Mouse (Mus musculus) large intestine, adult 2 months (tissue): ENCODE data around the gene Styx. TPM values are rescaled to one million over a fixed set of nuclear protein-coding genes. Genes with fewer than 3 reads are reported as not detected.

Experiments
- DNase-seq: peaks from one replicate; pipeline ENCODE4 v3.0.0-alpha.2; 2012; ENCODE audit warnings: low read depth, low spot score
- WGBS: fragments of 180-500 bp; shearing (Covaris S2); methylation state at CpG from one replicate; pipeline ENCODE4 v1.1.7; 2018; 5-methylcytosine and 5-hydroxymethylcytosine counted together
- polyA plus RNA-seq: library from polyadenylated mRNA; depleted of rRNA; stranded (reverse); fragments of >200 nt; gene quantifications from 2 replicates; pipeline ENCODE4 v1.2.3, GENCODE M21; 2012

Gene Styx
- polyA plus RNA-seq, 1 experiment, result 1.5 TPM

- DNase-seq, result no peak
- WGBS, result 75% methylated on average over 4 of the region's 4 CpGs
Measured at GRCm38 (mm10) chr14:45432003-45432402, 81.1 kb downstream of the Styx start.

- WGBS, result 63% methylated on average over 6 of the region's 6 CpGs
- DNase-seq, result no peak
Measured at GRCm38 (mm10) chr14:45434220-45434619, 83.3 kb downstream of the Styx start.

- WGBS, result 68% methylated on average over 19 of the region's 19 CpGs
- DNase-seq, result no peak
Measured at GRCm38 (mm10) chr14:45438250-45438930, 87.5 kb downstream of the Styx start.

- no peak for DNase-seq
- WGBS, result 75% methylated on average over 2 of the region's 2 CpGs
Measured at GRCm38 (mm10) chr14:45438931-45439275, 88.0 kb downstream of the Styx start.

DNA sequence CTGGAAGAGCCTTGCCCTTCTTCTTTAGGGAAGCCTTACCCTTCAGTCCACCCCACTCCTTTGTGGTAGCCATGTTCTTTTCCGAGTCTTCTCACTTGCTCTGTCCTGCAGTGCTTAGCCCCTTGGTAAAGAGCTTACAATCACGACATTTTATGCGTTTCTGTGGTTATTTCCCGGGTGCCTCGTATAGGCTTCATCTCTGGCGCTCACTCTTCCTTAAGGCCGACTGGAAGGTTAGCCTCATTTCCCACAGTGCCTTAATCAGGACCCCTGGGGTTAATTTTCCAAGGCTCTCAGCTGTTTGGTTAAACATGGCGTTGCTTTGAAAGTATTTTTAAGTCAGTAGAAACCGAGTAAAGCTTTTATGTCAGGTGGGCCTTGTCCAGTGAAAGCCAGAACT is 88.5 kb downstream of the Styx start:
- 85% methylated on average over 9 of the region's 9 CpGs for WGBS
- no peak for DNase-seq

DNA sequence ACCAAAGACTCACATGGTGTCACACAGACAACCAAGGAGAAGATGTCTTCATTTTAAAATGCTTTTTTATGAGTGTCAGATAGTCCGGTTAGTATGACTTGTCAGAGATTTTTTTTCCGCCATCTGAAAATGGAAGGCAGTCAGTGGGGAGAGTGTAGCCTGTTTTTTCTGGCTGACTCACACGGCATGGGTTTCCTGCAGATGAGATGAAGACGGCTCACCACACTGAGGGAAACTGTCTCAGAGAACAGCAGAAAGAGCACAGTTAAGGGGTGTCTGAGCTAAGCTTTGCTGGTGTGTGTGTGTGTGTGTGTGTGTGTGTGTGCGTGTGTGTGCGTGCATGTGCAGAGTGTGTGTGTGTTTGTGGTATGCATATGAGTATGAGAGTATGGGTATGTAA is 90.4 kb downstream of the Styx start:
- 77% methylated on average over 6 of the region's 6 CpGs for WGBS

DNA sequence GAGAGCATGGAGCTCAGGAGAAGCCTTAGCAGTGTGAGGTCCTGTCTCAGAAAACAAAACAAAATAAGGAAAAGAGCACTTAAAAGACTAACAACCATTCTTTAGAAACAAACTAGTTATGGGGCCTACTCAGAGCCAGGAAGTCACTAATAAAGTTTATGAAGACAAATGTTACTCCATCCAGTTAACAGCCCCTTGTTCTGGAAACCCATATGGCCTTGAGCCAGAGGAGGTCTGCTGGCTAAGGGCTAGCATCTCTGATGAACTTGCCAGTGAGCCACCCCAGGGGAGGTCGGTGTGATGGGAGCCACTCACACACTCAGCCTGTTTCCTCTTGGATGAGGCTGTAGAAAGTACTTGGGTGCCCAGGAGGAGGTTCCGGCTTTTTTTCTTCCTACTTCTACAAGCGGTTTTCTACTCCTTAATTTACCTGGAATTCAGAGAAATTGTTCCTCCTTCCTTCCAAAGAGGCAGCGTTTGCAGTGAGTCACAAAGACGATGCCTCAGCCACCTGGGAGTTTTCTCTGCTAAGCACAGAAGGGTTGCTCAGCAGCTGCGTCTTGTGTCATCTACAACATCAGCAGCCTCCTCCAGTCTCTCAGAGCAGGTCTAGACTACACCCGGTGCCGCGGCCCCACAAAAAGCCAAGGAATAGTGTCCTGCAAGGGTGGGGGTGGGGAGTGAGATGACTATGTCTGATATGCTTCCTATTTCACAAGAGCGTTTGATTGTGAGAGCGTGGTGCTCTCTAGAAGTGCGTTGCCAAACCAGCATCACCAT is 92.1 kb downstream of the Styx start:
- DNase-seq, result no peak
- WGBS, result 48% methylated on average over 12 of the region's 12 CpGs

More for the DNA sequence above, 90.4 kb downstream of the Styx start:
- DNase-seq, result no peak

DNA sequence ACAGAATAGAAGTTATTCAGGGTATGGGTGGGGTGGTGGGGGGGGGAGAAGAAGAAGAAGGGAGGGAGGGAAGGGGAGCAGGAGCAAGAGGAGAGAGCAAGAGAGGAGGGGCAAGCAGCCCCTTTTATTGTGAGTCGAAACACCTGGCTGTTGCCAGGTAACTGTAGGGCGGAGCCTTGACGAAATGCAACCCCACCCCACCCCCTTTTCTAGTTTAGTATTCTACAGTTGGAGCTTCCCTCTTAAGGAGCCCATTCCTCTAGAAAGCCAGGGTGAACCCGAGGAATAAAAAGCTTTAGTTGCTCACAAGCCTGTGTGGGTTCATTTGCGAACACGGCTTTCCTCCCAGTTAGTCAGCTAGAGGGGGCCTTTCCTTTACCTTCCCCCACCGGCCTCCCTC is 94.0 kb downstream of the Styx start:
- no peak for DNase-seq
- 59% methylated on average over 7 of the region's 7 CpGs for WGBS

DNA sequence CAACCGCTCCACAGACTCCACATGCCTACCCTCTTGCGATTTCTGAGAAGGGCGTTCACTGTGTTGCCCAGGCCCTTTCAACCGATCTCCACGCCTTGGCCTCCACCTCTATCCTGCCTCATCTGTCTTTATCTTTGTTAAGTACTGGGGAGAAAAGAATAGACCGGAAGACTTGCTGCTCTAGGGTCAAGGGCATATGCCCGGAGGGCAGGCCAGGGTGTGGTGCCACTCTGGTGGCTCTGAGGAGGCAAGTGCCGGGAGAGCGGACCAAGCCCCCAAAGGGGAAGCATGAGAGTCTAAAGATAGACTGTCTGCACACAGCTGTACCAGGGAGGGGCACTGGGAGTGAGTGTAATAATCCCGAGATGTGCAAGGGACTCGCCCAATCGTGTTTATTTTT is 94.6 kb downstream of the Styx start:
- DNase-seq, result no peak

DNA sequence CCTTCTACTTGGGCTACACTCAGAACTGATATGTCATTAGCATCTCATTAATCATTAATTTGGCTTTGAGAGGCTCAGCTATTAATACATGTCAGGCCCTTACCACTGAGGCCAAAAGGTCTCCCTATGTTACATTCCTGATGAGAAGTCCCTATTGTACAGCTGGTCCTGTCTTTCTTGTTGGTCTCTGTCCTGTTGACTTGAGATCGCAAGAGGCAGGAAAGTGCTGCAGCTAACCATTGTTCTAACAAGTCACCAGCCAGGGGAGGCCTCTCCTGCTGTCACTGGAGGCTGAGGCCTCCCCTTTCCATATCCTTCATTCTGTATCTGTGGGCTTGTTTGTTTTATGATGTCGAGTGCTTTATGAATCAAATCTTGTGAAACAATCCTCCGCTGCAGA is 95.9 kb downstream of the Styx start:
- WGBS, result 73% methylated on average over 3 of the region's 3 CpGs
- DNase-seq, result no peak

More for the DNA sequence above, 94.6 kb downstream of the Styx start:
- 44% methylated on average over 12 of the region's 12 CpGs for WGBS

DNA sequence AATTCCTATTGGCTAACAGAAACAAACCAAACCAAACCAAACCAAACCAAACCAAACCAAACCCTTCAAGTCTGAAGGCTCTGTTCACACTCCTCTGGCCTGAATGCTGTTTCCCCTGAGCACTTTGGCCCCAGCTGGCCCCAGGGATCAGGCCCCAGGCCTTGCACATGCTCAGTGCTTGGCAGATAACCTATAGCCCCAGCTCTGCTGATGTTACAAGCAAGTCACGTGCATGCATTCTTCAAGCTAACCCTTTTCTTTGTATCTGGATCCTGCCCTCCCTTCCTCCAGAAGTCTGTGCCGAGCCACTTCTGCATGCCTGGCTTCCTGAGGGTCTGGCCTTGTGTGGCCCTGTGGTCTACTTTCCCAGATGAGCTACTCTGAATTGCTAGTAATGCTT is 100.2 kb downstream of the Styx start:
- no peak for DNase-seq
- 77% methylated on average over 2 of the region's 2 CpGs for WGBS

GRCm38 (mm10) chr14:45452148-45452547 is 101.3 kb downstream of the Styx start:
- no peak for DNase-seq
- WGBS, result 36% methylated on average over 4 of the region's 4 CpGs

GRCm38 (mm10) chr14:45452861-45453512 is 102.1 kb downstream of the Styx start:
- no peak for DNase-seq
- WGBS, result 19% methylated on average over 11 of the region's 11 CpGs

DNA sequence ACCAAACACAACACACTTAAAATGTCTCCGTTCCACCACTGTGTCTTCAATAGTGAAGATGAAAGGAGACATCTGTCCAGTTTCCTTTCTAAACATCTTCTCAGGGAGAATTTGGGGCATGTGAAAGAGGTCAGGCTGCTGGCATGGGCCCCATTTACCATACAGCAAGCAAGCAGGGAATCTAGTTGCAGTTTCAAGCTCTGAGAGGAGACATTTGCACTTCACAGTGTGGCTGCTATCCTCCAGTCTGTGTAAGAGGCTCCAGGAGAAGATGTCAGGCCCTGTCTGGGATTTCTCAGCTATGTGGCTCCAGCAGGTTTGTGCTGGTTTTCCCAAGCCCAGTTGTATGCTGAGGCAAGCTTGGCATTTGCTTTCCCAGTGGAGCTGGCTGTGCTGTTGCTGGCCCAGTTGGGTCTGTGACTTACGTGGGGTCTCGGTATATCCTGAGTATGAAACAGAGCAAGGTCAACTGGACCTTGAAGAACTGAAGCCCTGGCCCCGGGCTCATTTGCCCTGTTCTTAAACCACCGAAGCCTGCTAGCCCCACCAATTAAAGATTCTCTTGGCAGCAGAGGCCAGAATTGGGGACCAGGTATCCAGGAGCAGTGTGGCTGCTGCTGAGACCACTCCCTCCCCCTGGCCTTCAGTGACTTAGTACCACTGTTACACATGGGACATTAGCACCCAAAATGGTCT is 102.8 kb downstream of the Styx start:
- WGBS, result 62% methylated on average over 5 of the region's 5 CpGs
- no peak for DNase-seq

DNA sequence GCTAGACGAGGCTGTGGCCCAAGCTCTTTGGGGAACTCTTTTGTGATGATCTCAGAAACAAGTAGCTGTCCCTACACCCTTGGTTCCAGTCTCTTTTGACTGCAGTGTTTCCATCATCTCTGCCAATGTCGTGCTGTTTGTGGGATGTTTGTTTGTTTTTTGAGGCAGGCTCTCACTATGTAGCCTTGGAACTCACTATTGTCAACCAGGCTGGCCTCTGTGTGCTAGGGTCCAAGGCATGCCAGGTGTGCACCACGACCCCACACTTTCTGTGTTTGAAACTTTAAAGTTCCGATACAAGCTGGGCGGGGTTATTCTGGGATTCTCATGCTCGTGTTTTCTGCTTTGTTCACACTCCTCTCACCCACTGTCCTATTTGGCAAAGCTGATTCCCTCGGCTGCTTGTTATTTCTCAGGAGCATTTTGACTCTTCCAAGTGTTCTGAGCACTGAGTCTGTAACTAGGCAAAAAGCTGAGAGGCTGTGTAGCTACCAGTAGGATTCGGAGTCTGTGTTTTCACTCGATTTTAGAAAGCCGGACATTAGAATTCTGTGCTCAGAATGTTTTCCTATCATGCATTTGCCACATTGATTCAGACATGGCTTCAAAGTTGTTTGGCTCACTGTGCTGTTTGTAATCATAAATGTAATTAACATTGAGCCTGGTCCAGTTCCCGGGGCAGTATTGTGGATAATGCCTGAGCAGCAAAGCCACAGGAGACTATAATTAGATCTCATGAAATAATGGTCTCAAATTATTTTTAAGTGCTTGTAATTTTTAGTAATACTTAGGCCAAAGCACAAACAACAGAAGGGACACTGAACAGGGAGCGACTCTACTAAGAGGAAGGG is 105.0 kb downstream of the Styx start:
- 62% methylated on average over 12 of the region's 12 CpGs for WGBS

DNA sequence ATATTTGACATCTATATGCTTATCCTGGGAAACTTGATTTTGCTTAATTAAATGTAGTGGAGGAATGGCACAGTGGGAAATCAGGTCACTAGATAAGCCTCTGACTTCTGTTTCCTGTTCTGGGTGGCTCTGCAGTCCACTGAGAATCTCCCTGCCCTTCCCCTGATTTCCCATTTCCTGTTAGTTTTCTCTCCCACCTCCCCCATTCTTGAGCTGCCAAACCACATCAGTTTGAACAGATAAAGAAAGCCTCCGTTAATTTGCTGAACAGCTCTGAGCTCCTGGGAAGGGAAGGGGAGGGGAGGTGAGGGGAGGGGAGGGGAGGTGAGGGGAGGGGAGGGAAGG is 105.6 kb downstream of the Styx start:
- WGBS, result 0% methylated on average over 1 of the region's 1 CpGs
- DNase-seq, result no peak

More for the DNA sequence above, 105.0 kb downstream of the Styx start:
- no peak for DNase-seq

GRCm38 (mm10) chr14:45457003-45457402 is 106.1 kb downstream of the Styx start:
- DNase-seq, result no peak
- WGBS, result 90% methylated on average over 9 of the region's 9 CpGs

GRCm38 (mm10) chr14:45459877-45460276 is 109.0 kb downstream of the Styx start:
- 89% methylated on average over 14 of the region's 14 CpGs for WGBS
- no peak for DNase-seq

- WGBS, result 87% methylated on average over 10 of the region's 10 CpGs
- no peak for DNase-seq
Measured at GRCm38 (mm10) chr14:45460491-45460890, 109.6 kb downstream of the Styx start.
